Mouse (Mus musculus) T-helper 17 cell (primary cell): Measurements from ENCODE around the gene Mt4.

Source experiments
- in situ Hi-C, 2 experiments: fragments of 300-600 bp; cut with MboI, MseI; formaldehyde crosslinking; loops; 1 replicate in 1 of 2; 2 replicates in 1 of 2; pipeline ENCODE4 v1.15.1; 2025; ENCODE audit warnings: high pct_unique_total_duplicates in 2 of 2

Mt4 gene

GRCm38 (mm10) chr8:94178857-94179712 is 42.1 kb downstream of the Mt4 start, which contains the start of gene Mt1:
Gene Mt1, plus strand, starts transcription at chr8:94179082.
- in situ Hi-C loops = no loop called here

GRCm38 (mm10) chr8:94179713-94180560 is 42.9 kb downstream of the Mt4 start:
- in situ Hi-C loops = no loop called here

- in situ Hi-C loops = no loop called here
These were observed 43.5 kb downstream of the Mt4 start for GRCm38 (mm10) chr8:94180561-94180908.

- in situ Hi-C loops = no loop called here
These were observed 45.3 kb downstream of the Mt4 start for GRCm38 (mm10) chr8:94182055-94182929.

GRCm38 (mm10) chr8:94183117-94183516 is 46.1 kb downstream of the Mt4 start:
- in situ Hi-C loops = no loop called here

GRCm38 (mm10) chr8:94184357-94184843 is 47.4 kb downstream of the Mt4 start:
- in situ Hi-C loops = no loop called here

- in situ Hi-C loops = no loop called here
These were observed 48.8 kb downstream of the Mt4 start for GRCm38 (mm10) chr8:94185791-94186190.

GRCm38 (mm10) chr8:94186542-94186941 is 49.5 kb downstream of the Mt4 start:
- in situ Hi-C loops = no loop called here

- in situ Hi-C loops = no loop called here
These were observed 50.4 kb downstream of the Mt4 start for GRCm38 (mm10) chr8:94187290-94188002.
